Mouse (Mus musculus) small intestine, adult 2 months (tissue): ENCODE data around the gene Lrmp. TPM values are rescaled to one million over a fixed set of nuclear protein-coding genes. Genes with fewer than 3 reads are reported as not detected.

Experiments used
- H3K27ac ChIP-seq: fragments of 200-500 bp; 2 replicates; pipeline ENCODE4 v1.5.1; 2012; ENCODE audit warnings: low read depth, low read length, control low read depth, inconsistent platforms; ENCODE audit not compliant: insufficient read depth
- H3K27me3 ChIP-seq: fragments of 200-500 bp; 2 replicates; pipeline ENCODE4 v1.6.1; 2012; ENCODE audit warnings: mild to moderate bottlenecking, moderate library complexity, low read length, inconsistent platforms; ENCODE audit not compliant: control insufficient read depth, insufficient read depth
- H3K36me3 ChIP-seq: fragments of 200-500 bp; 2 replicates; pipeline ENCODE4 v1.6.1; 2012; ENCODE audit warnings: mild to moderate bottlenecking, low read length, control low read depth, inconsistent platforms; ENCODE audit not compliant: control insufficient read depth, insufficient read depth
- H3K4me1 ChIP-seq: fragments of 200-500 bp; 2 replicates; pipeline ENCODE4 v1.6.1; 2012; ENCODE audit warnings: low read length, inconsistent platforms, mixed read lengths; ENCODE audit not compliant: control insufficient read depth, insufficient read depth, insufficient read length
- H3K4me3 ChIP-seq: fragments of 200-500 bp; 2 replicates; pipeline ENCODE4 v1.5.1; 2012; ENCODE audit warnings: low read depth, mild to moderate bottlenecking, control low read depth, inconsistent platforms, low read length, moderate library complexity
- CTCF ChIP-seq: fragments of 200-500 bp; IDR thresholded peaks from 2 replicates; pipeline ENCODE4 v1.5.1; 2012; ENCODE audit warnings: low read depth, mild to moderate bottlenecking, control low read depth, inconsistent platforms, low read length, moderate library complexity, mixed read lengths; ENCODE audit not compliant: insufficient replicate concordance, insufficient read length; ENCODE audit errors: extremely low read depth
- POLR2A ChIP-seq: fragments of 200-500 bp; IDR thresholded peaks from 2 replicates; pipeline ENCODE4 v1.6.1; 2012; ENCODE audit warnings: low read depth, mild to moderate bottlenecking, control low read depth, inconsistent platforms, low read length, moderate library complexity
- WGBS: fragments of 180-500 bp; shearing (Covaris S2); methylation state at CpG from one replicate; pipeline ENCODE4 v1.1.7; 2018; 5-methylcytosine and 5-hydroxymethylcytosine counted together
- polyA plus RNA-seq: library from polyadenylated mRNA; depleted of rRNA; stranded (reverse); fragments of >200 nt; gene quantifications from 2 replicates; pipeline ENCODE4 v1.2.3, GENCODE M21; 2012

Lrmp gene
- polyA plus RNA-seq, 1 experiment: 17.7 TPM

- H3K4me3 ChIP-seq: no peak overlapping the region
- WGBS: 85% methylated on average over 14 of the region's 14 CpGs
- no peak for TF ChIP-seq POLR2A
- no peak for TF ChIP-seq CTCF
- H3K27ac ChIP-seq: no peak overlapping the region
- H3K4me1 ChIP-seq: peaks cover 14% of the 10 kb centered on the region
- no peaks in the 10 kb centered on the region for H3K27me3 ChIP-seq
- H3K36me3 ChIP-seq: no peaks in the 10 kb centered on the region
Observed at GRCm38 (mm10) chr6:145171892-145172606, 56.6 kb downstream of the Lrmp start.

- WGBS: 16% methylated on average over 11 of the region's 11 CpGs
- peak overlapping the region; percentile 42; the same call in 1 of the 2 replicates for H3K27ac ChIP-seq
- TF ChIP-seq CTCF (no peak), POLR2A (no peak)
- H3K4me1 ChIP-seq: peaks cover 14% of the 10 kb centered on the region
- no peaks in the 10 kb centered on the region for H3K36me3 ChIP-seq
- no peaks in the 10 kb centered on the region for H3K27me3 ChIP-seq
- no peak overlapping the region for H3K4me3 ChIP-seq
Observed at GRCm38 (mm10) chr6:145173781-145174191, 58.3 kb downstream of the Lrmp start.

GRCm38 (mm10) chr6:145175571-145175981, 60.1 kb downstream of the Lrmp start:
- H3K27ac ChIP-seq: no peak overlapping the region
- 22% methylated on average over 9 of the region's 9 CpGs for WGBS

GRCm38 (mm10) chr6:145176474-145176873, 61.0 kb downstream of the Lrmp start:
- Histone ChIP-seq H3K4me3 (no peak overlapping the region), H3K27me3 (no peaks in the 10 kb centered on the region), H3K27ac (no peak overlapping the region), H3K4me1 (peaks cover 14% of the 10 kb centered on the region), H3K36me3 (no peaks in the 10 kb centered on the region)
- TF ChIP-seq CTCF (no peak), POLR2A (no peak)
- WGBS: 81% methylated on average over 10 of the region's 10 CpGs

More at GRCm38 (mm10) chr6:145175571-145175981, 60.1 kb downstream of the Lrmp start:
- H3K4me1 ChIP-seq: peaks cover 14% of the 10 kb centered on the region
- H3K4me3 ChIP-seq: no peak overlapping the region
- TF ChIP-seq CTCF (no peak), POLR2A (no peak)
- no peaks in the 10 kb centered on the region for H3K27me3 ChIP-seq
- H3K36me3 ChIP-seq: no peaks in the 10 kb centered on the region

GRCm38 (mm10) chr6:145179665-145180064, 64.2 kb downstream of the Lrmp start:
- TF ChIP-seq POLR2A: no peak
- peak; percentile 60; the same call in 1 of the 2 replicates for TF ChIP-seq CTCF
- no peak overlapping the region for H3K27ac ChIP-seq
- H3K27me3 ChIP-seq: no peaks in the 10 kb centered on the region
- WGBS: 55% methylated on average over 6 of the region's 6 CpGs
- peaks cover 6% of the 10 kb centered on the region for H3K4me1 ChIP-seq
- no peak overlapping the region for H3K4me3 ChIP-seq
- H3K36me3 ChIP-seq: no peaks in the 10 kb centered on the region

- 49% methylated on average over 8 of the region's 8 CpGs for WGBS
Observed at GRCm38 (mm10) chr6:145182044-145182443, 66.6 kb downstream of the Lrmp start.

DNA sequence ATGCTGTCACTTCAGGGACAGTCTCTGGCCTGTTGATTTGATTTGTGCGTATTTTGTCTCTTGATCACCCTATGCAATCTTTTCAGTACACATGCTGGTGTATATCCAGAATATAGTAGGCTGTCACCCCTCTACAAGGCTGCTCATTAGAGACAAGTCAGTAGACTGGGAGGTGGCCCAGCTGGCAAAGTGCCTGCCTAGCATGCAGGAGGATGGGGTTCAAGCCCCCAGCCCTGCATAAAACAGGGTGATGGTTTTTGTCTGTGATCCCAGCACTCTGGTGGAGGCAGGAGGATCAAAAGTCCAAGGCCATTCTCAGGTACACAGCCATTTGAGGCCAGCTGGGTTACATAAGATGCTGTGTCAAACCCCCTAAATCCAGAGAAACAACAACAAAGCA, 70.6 kb downstream of the Lrmp start:
- TF ChIP-seq CTCF: no peak
- TF ChIP-seq POLR2A: no peak
- Histone ChIP-seq H3K27ac (no peak overlapping the region), H3K4me3 (no peak overlapping the region), H3K4me1 (no peaks in the 10 kb centered on the region), H3K27me3 (no peaks in the 10 kb centered on the region), H3K36me3 (no peaks in the 10 kb centered on the region)
- 93% methylated on average over 1 of the region's 1 CpGs for WGBS

More at GRCm38 (mm10) chr6:145182044-145182443, 66.6 kb downstream of the Lrmp start:
- Histone ChIP-seq H3K4me1 (no peaks in the 10 kb centered on the region; the same call in 1 of the 2 replicates), H3K36me3 (no peaks in the 10 kb centered on the region), H3K4me3 (no peak overlapping the region), H3K27me3 (no peaks in the 10 kb centered on the region), H3K27ac (no peak overlapping the region)
- TF ChIP-seq CTCF (no peak), POLR2A (no peak)
